8 mouse cellular contexts compared by ENCODE assay signal in the genomic region with DNA sequence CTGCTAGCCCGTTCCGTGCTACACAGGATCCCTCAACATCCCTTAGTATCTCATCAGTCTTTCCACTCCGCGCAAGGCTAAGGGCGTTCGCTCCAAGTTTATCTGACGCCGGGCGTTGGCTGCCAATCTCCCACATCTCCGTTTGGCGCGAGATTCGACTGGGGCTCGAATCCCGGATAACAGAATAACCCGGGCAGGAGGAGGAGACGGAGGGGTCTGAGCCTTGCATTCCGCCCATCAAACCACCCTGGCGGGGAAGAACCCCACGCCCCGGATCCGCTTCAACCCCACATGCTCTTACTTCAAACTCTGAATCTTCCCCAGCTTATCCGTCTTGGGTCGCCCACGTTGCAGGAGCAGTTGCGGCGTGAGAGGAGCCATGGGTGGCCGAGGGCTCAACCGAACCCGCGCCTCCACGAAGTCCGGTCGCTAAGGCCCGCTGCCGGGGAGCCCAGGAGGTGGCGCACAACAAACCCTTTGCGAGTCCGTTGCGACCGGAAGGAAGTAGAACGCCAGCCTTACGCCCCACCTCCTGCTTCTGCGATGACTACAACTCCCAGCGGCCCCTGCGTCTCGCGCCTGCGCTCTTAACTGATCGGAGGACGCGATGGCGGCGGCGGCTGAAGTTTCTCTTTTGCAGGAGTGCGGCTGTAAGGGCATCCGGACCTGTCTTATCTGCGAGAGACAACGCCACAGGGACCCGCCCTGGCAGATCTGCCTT. TPM values are rescaled to one million over a fixed set of nuclear protein-coding genes. Genes with fewer than 3 reads are reported as not detected.
DNase-seq lines count a peak whose midpoint lies in the region; ATAC-seq and TF ChIP-seq lines count a peak whose summit lies in the region.

A gene (minus strand): TSS at position 504 of the 721 bp plus-strand sequence.
A gene (plus strand): TSS at position 576 of the 721 bp plus-strand sequence.

- ATAC-seq in embryonic facial prominence, embryonic 14.5 days (ENCODE audit: low read depth) = peak; percentile 96
- ATAC-seq in limb, embryonic 13.5 days (ENCODE audit: low FRiP score, low read depth) = peak; percentile 94
- ATAC-seq in midbrain, embryonic 16.5 days = peak; percentile 93

- H3K9me3 ChIP-seq in embryonic facial prominence, embryonic 14.5 days (ENCODE audit: control insufficient read depth, low read length) = no peaks in the 10 kb centered on the region
- no peaks in the 10 kb centered on the region for H3K9me3 ChIP-seq in limb, embryonic 13.5 days
- H3K9me3 ChIP-seq in midbrain, embryonic 16.5 days (replicated peaks; ENCODE audit: control insufficient read depth, low read length, poor library complexity, severe bottlenecking) = no peaks in the 10 kb centered on the region

- intact Hi-C loops in heart, adult 2 months (cut with DNase I) = loop anchor here (1.0 to 5.0 kb wide), 4 partner anchors 19 to 153 kb away; a partner anchor contains a TSS

- H3K4me3 ChIP-seq in embryonic facial prominence, embryonic 14.5 days (ENCODE audit: low read depth, low read length) = peak within 1 kb of the TSS; percentile 85
- peak within 1 kb of the TSS; percentile 97 for H3K4me3 ChIP-seq in heart, adult 2 months
- H3K4me3 ChIP-seq in limb, embryonic 13.5 days = peak within 1 kb of the TSS; percentile 78
- H3K4me3 ChIP-seq in midbrain, embryonic 16.5 days (ENCODE audit: low read depth, low read length) = peak within 1 kb of the TSS; percentile 80

- peak; percentile 39; the same call in 1 of the 2 replicates for TF ChIP-seq EP300 in heart, adult 2 months (IDR thresholded peaks at IDR 0.05; ENCODE audit: insufficient read depth, low read depth, low read length)

- H3K36me3 ChIP-seq in embryonic facial prominence, embryonic 14.5 days (ENCODE audit: control insufficient read depth, insufficient read depth, low read length) = peaks cover 51% of the 10 kb centered on the region
- no peaks in the 10 kb centered on the region; the same call in 1 of the 2 replicates for H3K36me3 ChIP-seq in heart, adult 2 months (ENCODE audit: control insufficient read depth, insufficient read depth, low read length)
- peaks cover 56% of the 10 kb centered on the region for H3K36me3 ChIP-seq in limb, embryonic 13.5 days
- peaks cover 16% of the 10 kb centered on the region for H3K36me3 ChIP-seq in midbrain, embryonic 16.5 days (ENCODE audit: control insufficient read depth, insufficient read depth, low read length)

- TF ChIP-seq POLR2A in heart, adult 2 months (IDR thresholded peaks at IDR 0.05; ENCODE audit: insufficient read depth, low read depth, low read length) = peak; percentile 74

- peaks cover 11% of the 10 kb centered on the region for H3K4me1 ChIP-seq in embryonic facial prominence, embryonic 14.5 days (ENCODE audit: control insufficient read depth, insufficient read depth, low read length)
- peaks cover 2% of the 10 kb centered on the region; the same call in 1 of the 2 replicates for H3K4me1 ChIP-seq in heart, adult 2 months (ENCODE audit: control insufficient read depth, insufficient read depth, low read length)
- H3K4me1 ChIP-seq in limb, embryonic 13.5 days = peaks cover 20% of the 10 kb centered on the region
- H3K4me1 ChIP-seq in midbrain, embryonic 16.5 days (ENCODE audit: control insufficient read depth, insufficient read depth, low read length) = peaks cover 23% of the 10 kb centered on the region

- H3K27ac ChIP-seq in embryonic facial prominence, embryonic 14.5 days (replicated peaks; ENCODE audit: low read depth, low read length) = peak within 1 kb of the TSS; percentile 56; the same call in 1 of the 2 replicates
- H3K27ac ChIP-seq in heart, adult 2 months = peak within 1 kb of the TSS; percentile 87
- H3K27ac ChIP-seq in limb, embryonic 13.5 days = peak within 1 kb of the TSS; percentile 15; the same call in 1 of the 2 replicates
- H3K27ac ChIP-seq in midbrain, embryonic 16.5 days (ENCODE audit: low read length) = peak within 1 kb of the TSS; percentile 23; the same call in 1 of the 2 replicates

- peak; percentile 91 for TF ChIP-seq CTCF in heart, adult 2 months (IDR thresholded peaks at IDR 0.05)

- H3K9ac ChIP-seq in embryonic facial prominence, embryonic 14.5 days (ENCODE audit: low read depth, low read length) = peak within 1 kb of the TSS; percentile 79
- H3K9ac ChIP-seq in heart, adult 2 months (ENCODE audit: low read depth, low read length) = peak within 1 kb of the TSS; percentile 87
- peak within 1 kb of the TSS; percentile 82 for H3K9ac ChIP-seq in limb, embryonic 13.5 days
- peak within 1 kb of the TSS; percentile 67 for H3K9ac ChIP-seq in midbrain, embryonic 16.5 days (ENCODE audit: low read depth, low read length)

- under 1% methylated on average over 59 of the region's 60 CpGs for WGBS in embryonic facial prominence, embryonic 14.5 days
- under 1% methylated on average over 60 of the region's 60 CpGs for WGBS in heart, adult 2 months
- under 1% methylated on average over 60 of the region's 60 CpGs for WGBS in limb, embryonic 13.5 days
- WGBS in midbrain, embryonic 16.5 days = under 1% methylated on average over 60 of the region's 60 CpGs

- DNase-seq in 3T3-L1 (ENCODE audit: low read depth, low spot score) = peak; percentile 98
- DNase-seq in adrenal gland, postnatal 4 days (ENCODE audit: low spot score in 2 of 2) = peak; percentile 75 to 90
- DNase-seq in embryonic facial prominence, embryonic 14.5 days (ENCODE audit: low spot score) = peak; percentile 98
- DNase-seq in heart, adult 2 months = peak; percentile 96 to 97
- DNase-seq in kidney, adult 8-10 months = peak; percentile 96 to 97
- peak; percentile 92 to 99 for DNase-seq in spleen, postnatal 10 days (ENCODE audit: low spot score in 2 of 2)

- H3K4me2 ChIP-seq in embryonic facial prominence, embryonic 14.5 days (ENCODE audit: low read depth, low read length) = peak within 1 kb of the TSS; percentile 75
- peak within 1 kb of the TSS; percentile 86 for H3K4me2 ChIP-seq in limb, embryonic 13.5 days (replicated peaks)
- H3K4me2 ChIP-seq in midbrain, embryonic 16.5 days (ENCODE audit: low read length) = peak within 1 kb of the TSS; percentile 71

- no peaks in the 10 kb centered on the region for H3K79me2 ChIP-seq in heart, adult 2 months (replicated peaks; ENCODE audit: control insufficient read depth, insufficient read depth, low read length)

- no peaks in the 10 kb centered on the region for H3K27me3 ChIP-seq in embryonic facial prominence, embryonic 14.5 days (replicated peaks; ENCODE audit: control insufficient read depth, insufficient read depth, low read length)
- H3K27me3 ChIP-seq in heart, adult 2 months (ENCODE audit: control insufficient read depth, insufficient read depth, low read length) = no peaks in the 10 kb centered on the region
- H3K27me3 ChIP-seq in limb, embryonic 13.5 days = no peaks in the 10 kb centered on the region
- no peaks in the 10 kb centered on the region for H3K27me3 ChIP-seq in midbrain, embryonic 16.5 days (ENCODE audit: control insufficient read depth, insufficient read depth, low read depth, low read length)

RNA-seq across cellular contexts. Expression of the first gene that starts in this region (rescaled TPM):
- 10 to 100 TPM; 17.6 to 21.0 TPM for total RNA-seq in adrenal gland, postnatal 4 days (2021)
- polyA plus RNA-seq in embryonic facial prominence, embryonic 14.5 days (2014; fragmentation: Nextera tagmentation; extraction: Ambion mirVana) = 29.7 and 32.0 TPM in 2 replicates
- 1 to 10 TPM; 5.4 to 5.5 TPM for total RNA-seq in heart, adult 2 months (2021)
- polyA plus RNA-seq in heart, adult 2 months (2012; rRNA removed) = 11.5 and 12.3 TPM in 2 replicates
- polyA plus RNA-seq in limb, embryonic 13.5 days (2015; fragmentation: Nextera tagmentation; extraction: Ambion mirVana) = 44.6 and 45.4 TPM in 2 replicates
- 27.1 and 28.1 TPM in 2 replicates for polyA plus RNA-seq in midbrain, embryonic 16.5 days (2015; fragmentation: Nextera tagmentation; extraction: Ambion mirVana)

RNA-seq across cellular contexts. Expression of the second gene that starts in this region (rescaled TPM):
- total RNA-seq in adrenal gland, postnatal 4 days (2021) = 10 to 100 TPM; 10.2 to 11.5 TPM
- 11.7 and 15.2 TPM in 2 replicates for polyA plus RNA-seq in embryonic facial prominence, embryonic 14.5 days (2014; fragmentation: Nextera tagmentation; extraction: Ambion mirVana)
- 1 to 10 TPM; 5.3 to 6.4 TPM for total RNA-seq in heart, adult 2 months (2021)
- 6.2 and 9.7 TPM in 2 replicates for polyA plus RNA-seq in heart, adult 2 months (2012; rRNA removed)
- polyA plus RNA-seq in limb, embryonic 13.5 days (2015; fragmentation: Nextera tagmentation; extraction: Ambion mirVana) = 28.0 and 29.7 TPM in 2 replicates
- 20.4 and 20.5 TPM in 2 replicates for polyA plus RNA-seq in midbrain, embryonic 16.5 days (2015; fragmentation: Nextera tagmentation; extraction: Ambion mirVana)

Comparison
In these comparisons a context has a peak if more than half of its experiments do, and no peak if none do; other contexts are left out.
1. Peak in every context shown above with its lines: DNase-seq, ATAC-seq, H3K4me3 ChIP-seq and H3K27ac ChIP-seq.
2. H3K27ac ChIP-seq: peak in every context shown above with its lines; median percentile 87 in heart, adult 2 months; 56 in embryonic facial prominence, embryonic 14.5 days; 23 in midbrain, embryonic 16.5 days; 15 in limb, embryonic 13.5 days.